Mouse (Mus musculus) ovary, adult 10 weeks (tissue): ENCODE data around the gene Rpl36a-ps1. TPM values are rescaled to one million over a fixed set of nuclear protein-coding genes. Genes with fewer than 3 reads are reported as not detected.

Experiments used
- polyA plus RNA-seq: library from polyadenylated mRNA; stranded (reverse); fragments of 350-450 nt; fragmentation: Illumina TruSeq; extraction: RNeasy Lipid Tissue Mini Kit (QIAGEN cat#74804); gene quantifications from one replicate; pipeline ENCODE4 v1.2.3, GENCODE M21; 2014

The Rpl36a-ps1 gene
- polyA plus RNA-seq, result 154 TPM

GRCm38 (mm10) chr14:98994218-98994617, at the start of gene Rpl36a-ps1:
Gene Rpl36a-ps1, minus strand, starts transcription at chr14:98994318.

Other genes with a start within 250 kb of the Rpl36a-ps1 start
- 180 TPM for gene Mzt1, start 51.8 kb upstream of the Rpl36a-ps1 start, polyA plus RNA-seq
- 19.2 TPM for gene Bora, start 51.9 kb upstream of the Rpl36a-ps1 start, polyA plus RNA-seq
- gene Pibf1, start 105.1 kb upstream of the Rpl36a-ps1 start, polyA plus RNA-seq, result 35.6 TPM
- gene Dis3, start 105.5 kb upstream of the Rpl36a-ps1 start, polyA plus RNA-seq, result 85.7 TPM